Mouse (Mus musculus) megakaryocyte-erythroid progenitor cell, adult 5-6 weeks (primary cell): ENCODE data around the gene Brwd1. TPM values are rescaled to one million over a fixed set of nuclear protein-coding genes. Genes with fewer than 3 reads are reported as not detected.
"Not testable (repeated sequence)": the region's sequence is repeated elsewhere in the genome, so short reads cannot be mapped to it uniquely, and the experiment has no call there.

Experiments
- ATAC-seq: replicated peaks from 2 replicates; pipeline ENCODE4 v1.8.0; 2016; ENCODE audit warnings: mild to moderate bottlenecking, inconsistent platforms; ENCODE audit not compliant: severe bottlenecking, poor library complexity, low FRiP score, low TSS enrichment
- total RNA-seq, 2 experiments: library from RNA; stranded (forward) in 1 of 2; stranded (reverse) in 1 of 2; fragments of 200-1000, 215-1000 nt in 1 of 2; fragments of >200 nt in 1 of 2; fragmentation: Nextera tagmentation in 1 of 2; gene quantifications; 2 replicates each; pipeline ENCODE4 v1.2.3; 2014 to 2017

Gene Brwd1
- total RNA-seq, 2 experiments from 2014 or later, result 66.3 to 66.8 TPM

DNA sequence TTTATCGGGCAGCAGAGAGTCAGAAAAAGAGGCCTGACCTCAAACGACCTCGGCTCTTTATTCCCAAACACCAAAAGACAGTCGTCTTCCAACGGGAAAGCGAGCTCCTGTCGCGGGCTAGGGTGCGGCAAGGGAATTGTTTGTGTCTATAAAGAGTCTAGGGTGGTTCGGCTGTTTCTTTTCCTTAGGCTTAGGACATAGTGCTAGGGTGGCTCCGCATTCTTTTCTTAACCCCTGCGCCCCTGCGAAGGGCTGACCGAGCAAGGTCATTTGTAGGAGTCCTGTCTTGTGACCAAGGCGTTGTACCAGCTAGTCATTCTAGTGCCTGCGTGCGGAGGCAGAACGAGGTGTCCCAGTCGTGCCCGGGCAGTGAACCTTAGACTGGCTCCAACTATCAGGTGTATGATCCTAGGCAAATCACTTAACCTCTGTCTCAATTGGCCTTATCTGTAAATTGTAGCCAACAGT is 887 bp upstream of the Brwd1 start:
- 0 out of 2 replicates have a peak, but pooled peaks have one; percentile 1 for ATAC-seq

DNA sequence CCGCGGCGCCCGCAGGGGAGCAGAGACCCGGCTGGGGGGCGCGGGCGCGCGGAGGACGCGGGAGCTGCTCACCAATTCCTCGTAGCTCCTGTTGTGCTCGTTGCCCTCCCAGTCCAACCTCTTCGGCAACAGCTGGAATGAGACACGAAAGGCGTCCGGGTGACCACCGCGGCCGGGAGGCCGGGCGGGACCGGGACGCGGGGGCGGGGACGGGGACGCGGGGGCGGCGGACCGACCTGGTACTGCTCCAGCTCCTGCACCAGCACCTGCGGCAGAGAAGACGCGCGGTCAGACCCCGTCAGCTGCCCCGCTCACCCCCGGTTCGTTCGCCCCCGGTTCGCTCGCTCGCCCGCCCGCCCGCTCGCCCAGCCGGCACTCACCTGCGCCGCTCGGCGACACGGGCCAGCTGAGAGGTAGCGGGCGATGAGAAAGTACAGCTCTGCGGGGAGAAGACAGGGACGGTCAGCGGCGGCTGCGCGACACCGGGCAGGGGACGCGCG is 534 bp downstream of the Brwd1 start:
- no peak for ATAC-seq

DNA sequence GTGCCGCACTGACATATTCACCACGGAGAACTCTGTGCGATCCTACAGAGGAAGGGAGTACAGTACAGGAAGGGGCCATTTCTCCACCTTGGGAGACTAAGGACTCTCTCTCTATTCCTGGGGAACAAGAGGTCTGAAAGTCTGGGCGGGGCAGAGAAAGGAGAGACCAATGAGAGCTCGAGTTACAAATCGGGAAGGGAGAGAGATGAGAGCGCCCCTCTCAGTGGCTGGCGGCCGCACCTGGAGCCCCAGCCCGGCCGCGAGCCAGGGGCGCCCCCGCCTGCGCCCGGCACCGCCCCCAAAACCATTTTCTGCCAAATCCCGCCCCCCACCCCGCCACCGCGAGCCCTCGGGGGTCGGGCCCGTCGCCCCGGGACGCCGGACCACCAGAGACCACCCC is 995 bp downstream of the Brwd1 start:
- ATAC-seq, result peak; percentile 86

DNA sequence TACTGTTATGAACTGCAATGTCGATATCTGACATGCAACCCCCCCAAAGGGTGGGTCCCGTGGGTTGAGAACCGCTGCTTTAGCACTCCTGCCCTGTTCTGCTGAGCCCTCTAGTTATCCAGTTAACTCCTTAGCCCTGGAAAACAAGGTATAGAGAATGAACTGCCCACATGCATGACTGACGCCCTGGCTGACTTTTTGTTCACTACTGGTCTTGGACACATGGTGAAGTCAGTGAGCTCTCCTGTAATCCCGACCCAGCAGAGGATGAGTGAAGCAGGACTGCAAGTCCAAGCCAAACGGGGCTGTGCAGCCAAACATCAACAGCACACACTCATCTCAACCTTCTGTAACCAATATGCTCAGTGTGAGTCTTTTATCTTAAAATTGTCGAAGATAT is 1.8 kb downstream of the Brwd1 start:
- ATAC-seq, result no peak

DNA sequence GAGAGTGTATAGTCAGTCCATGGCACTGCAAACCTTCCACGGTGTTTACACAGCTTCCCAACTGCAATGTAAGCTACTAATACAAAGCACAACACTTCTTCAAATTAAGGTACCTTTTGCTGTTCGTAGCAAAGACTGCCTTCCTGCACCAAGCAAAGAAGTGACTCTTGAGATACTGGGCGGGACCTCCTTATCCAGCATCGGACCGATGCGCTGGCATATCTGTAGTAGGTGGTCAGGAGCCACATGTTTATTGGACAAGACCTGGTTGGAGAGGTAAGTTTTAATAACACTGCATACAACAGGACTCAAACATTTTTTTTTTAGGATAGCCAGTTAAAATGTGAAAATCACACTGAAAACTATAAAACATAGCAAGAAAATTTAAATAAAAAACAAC is 14.0 kb downstream of the Brwd1 start:
- ATAC-seq, result no peak

DNA sequence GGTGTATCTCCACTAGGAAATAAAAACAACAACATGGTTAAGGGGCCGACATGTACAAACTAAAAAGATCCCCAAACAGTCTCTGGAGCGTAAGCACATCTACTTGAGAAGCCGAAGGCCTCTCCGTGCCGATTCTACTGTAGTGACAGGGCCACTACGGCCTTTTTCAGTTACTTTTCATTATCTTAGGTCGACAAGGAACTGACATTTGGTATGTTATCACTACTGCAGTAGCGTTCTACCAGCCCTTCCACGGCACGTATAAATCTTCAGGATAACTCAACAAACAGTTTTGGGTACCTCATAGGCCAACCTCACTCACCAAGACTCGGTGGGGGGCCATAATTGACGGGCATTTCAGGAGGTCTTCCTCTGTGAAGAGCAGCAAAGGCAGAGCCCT is 16.2 kb downstream of the Brwd1 start:
- ATAC-seq, result peak; percentile 60

DNA sequence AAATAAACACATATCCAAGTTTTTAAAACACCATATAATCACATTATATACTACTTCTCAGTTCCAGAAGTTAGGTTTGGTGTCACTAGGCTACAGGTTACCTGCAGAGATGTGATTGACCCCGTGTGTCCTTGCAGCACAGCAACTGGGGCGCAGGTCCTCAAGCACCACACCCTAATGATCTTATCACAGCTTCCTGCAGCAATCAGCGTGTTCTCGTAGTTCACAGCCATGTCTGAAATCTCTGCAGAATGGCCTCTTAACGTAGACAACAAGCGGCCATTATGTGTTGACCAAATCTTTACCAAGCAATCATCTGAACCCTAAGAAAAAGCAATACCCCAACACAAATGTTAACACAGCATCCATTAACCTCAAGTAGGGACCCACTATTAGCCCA is 17.7 kb downstream of the Brwd1 start:
- no peak for ATAC-seq

DNA sequence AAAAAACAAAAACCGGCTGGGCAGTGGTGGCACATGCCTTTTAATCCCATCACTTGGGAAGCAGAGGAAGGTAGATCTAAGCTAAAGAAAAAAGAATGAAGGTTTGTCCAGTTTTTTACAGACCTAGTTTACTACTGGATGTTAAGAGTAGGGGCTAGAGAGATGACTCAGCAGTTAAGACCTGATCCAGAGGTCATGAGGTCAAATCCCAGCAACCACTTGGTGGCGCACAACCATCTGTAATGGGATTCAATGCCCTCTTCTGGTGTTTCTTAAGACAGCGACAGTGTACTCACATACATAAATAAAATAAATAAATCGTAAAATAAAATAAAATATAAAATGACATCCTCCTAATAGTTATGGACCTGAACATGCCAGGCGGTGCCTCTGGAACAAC is 38.2 kb downstream of the Brwd1 start:
- ATAC-seq, result no peak

DNA sequence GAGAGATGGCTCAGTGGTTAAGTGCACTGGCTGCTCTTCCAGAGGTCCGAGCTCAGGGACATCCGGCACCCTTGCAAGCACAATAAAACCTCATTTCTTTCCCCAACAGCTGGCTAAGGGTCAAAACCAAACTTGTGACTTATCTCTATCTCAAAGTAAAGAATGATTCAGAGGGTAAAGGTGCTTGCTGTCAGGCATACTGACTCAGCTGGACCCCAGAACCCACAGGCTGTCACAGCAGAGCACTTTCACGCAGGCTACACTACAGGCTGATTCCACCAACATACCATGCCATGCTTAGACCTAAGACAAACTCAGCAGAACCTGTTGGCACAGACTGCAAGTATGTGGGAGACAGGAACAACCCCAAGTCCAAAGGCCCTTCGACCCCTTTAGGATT is 41.6 kb downstream of the Brwd1 start:
- ATAC-seq, result no peak

DNA sequence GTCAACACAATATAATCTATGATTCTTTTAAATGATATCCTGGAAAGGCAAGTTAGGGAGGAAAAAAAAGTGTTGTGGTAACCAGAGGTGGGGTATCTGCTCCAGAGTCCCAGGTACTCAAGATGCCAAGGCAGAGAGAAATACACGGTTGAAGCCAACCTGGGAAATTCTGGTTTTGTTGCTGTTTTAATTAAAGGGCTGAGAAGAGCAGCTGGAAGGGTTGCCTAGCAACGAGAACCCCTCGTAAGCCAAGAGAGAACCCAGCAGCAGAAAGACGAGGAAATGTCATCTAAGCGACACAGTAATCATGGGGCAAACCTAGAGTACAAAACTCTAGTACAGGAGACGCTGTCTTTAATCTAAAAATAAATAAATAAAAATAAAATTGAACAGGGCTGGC is 42.8 kb downstream of the Brwd1 start:
- ATAC-seq, result no peak

DNA sequence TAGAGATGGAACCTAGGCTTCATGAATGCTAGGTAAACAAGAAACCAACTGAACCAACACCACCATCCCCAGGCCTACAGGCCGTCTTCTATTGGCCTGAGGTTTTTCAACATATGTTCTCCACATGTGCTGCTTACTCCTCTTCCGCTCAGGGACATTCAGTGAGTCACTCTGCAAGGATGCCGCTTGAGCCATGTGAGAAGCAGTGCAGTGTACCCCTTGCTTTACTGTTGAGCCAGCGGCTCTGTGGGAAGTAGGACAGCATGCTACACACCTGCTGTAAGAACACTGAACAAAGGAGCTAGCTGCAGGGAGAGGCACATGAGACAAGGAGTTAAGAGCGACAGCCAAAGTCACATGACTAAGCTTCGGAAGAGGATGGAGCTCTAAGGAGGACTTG is 47.9 kb downstream of the Brwd1 start:
- no peak for ATAC-seq

DNA sequence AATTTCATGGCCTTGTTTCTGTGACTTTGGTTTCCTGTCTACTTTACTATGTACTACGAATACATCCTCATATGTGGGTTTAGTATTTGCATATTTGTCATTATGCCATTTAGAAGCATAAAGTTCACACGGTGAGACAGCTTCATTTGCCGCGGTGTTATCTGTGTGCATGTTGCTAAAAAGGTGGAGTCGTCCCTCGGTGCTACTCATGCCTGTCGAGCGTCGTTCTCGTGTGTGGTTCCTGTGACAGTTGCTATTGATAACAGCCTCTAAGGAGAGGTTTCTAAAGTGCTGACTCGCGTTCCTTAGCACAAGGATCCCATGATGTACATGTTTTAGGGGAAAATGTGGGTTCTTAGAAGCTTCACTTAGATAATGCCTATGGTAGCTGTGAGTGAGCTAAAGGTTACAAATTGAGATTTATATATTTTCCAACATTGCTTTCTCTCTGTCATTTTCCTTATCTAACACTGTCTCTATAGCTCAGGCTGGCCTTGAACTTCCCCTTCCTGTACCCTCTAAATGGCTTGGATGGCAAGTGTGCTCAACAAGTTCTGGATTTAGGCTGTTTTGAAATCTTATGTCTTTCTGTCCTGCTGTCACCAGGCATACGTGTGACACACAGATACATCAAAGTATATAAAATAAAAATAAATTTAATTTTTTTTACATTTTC is 49.8 kb downstream of the Brwd1 start:
- ATAC-seq, result peak; percentile 93

DNA sequence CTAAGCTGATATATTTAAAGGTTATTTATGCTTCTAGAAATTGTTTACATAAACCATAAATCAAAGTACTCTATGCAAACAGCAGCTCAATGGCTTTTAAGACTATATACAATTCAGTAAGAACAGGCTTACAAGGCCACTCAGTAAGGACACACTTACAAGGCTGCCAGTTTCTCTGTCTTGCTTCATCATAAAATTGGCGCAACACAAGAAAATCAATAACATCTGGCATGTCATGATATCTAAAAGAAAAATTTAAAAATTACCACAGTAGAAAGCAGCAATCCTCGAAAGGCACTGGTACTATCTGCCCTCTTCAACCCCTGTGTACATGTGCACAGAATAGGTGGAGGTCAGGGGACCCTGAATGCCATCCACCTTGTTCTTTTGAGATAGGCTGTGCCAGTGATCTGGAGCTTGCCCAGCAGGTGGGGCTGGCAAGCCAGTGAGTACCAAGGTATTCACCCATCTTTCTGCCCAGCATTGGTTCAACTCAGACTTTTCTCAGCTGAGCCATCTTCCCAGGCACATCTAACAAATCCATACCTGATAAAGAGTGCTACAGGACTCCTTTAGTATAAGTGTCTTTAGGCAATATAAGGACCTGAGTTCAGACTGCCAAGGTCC is 51.7 kb downstream of the Brwd1 start:
- peak; percentile 56 for ATAC-seq

DNA sequence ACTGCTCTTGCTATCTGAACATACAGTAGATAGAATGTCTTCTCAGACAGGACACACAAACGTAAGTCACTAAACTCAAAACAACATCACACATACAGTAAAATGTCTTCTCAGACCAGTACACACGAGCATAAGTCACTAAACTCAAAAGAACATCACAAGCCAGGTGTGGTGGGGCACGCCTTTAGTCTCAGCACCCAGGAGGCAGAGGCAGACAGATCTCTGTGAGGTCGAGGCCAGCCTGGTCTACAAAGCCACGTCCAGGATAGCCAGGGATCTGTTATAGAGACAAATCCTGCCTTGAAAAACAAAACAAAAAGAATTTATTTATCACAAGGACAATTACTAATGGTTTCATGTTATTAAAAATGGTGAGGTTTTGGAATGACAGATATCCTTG is 56.1 kb downstream of the Brwd1 start:
- ATAC-seq, result no peak

DNA sequence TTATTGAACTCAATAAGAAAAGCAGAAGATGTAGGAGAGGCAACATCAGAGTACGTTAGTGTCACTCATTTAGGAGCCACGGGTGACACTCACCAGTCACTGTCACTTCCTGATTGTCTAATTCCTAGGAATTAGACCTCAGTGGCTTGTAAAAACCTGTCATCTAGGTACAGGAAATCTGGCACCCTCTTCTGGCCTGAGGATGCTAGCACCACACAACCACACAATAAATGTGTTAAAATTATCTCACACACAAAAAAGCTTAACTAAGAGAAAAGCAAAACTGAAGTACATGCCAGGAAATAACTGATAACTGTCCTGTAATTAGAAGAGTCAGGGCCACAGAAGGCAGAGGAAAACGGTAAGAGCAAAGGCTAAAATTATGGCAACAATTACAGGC is 57.1 kb downstream of the Brwd1 start:
- no peak for ATAC-seq

DNA sequence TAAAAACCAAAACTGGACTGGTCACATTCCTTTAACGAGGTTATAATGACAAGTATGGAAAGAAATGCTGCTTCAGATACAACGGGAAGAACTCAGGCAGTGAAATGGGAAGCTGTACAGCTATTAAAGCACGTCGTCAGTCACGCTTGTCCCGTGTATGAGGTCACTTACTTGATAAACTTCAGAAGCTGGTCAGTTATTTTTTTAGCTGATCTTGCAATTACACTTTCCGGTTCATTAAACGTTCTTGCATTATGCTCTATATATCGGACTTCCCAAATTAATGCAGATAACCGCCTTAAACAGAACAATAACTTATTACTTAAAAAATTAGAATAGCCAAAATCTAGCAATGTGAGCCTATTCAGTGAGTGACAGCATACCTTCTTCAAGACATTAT is 61.3 kb downstream of the Brwd1 start:
- ATAC-seq, result no peak

DNA sequence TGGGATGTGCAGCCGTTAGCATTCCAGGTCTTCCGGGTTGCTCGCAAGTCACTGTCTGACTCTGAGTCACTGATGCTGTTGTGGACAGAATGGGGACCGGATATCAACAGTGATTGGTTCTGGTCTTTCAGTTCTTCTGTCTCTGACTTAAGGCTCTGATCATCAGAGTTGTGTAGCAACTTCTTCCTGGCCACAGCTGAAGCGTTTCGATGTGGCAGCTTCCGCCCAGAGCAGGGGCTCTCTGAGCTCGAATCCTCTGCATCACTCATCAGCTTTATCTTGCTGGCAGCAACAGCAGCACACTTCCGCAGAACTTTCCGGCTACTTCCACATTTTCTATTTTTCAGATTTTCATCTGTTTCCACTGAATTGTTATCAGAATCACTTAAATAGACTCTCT is 73.2 kb downstream of the Brwd1 start:
- not testable (repeated sequence) for ATAC-seq

DNA sequence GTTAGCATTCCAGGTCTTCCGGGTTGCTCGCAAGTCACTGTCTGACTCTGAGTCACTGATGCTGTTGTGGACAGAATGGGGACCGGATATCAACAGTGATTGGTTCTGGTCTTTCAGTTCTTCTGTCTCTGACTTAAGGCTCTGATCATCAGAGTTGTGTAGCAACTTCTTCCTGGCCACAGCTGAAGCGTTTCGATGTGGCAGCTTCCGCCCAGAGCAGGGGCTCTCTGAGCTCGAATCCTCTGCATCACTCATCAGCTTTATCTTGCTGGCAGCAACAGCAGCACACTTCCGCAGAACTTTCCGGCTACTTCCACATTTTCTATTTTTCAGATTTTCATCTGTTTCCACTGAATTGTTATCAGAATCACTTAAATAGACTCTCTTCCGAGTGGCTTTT is 78.0 kb downstream of the Brwd1 start:
- not testable (repeated sequence) for ATAC-seq

DNA sequence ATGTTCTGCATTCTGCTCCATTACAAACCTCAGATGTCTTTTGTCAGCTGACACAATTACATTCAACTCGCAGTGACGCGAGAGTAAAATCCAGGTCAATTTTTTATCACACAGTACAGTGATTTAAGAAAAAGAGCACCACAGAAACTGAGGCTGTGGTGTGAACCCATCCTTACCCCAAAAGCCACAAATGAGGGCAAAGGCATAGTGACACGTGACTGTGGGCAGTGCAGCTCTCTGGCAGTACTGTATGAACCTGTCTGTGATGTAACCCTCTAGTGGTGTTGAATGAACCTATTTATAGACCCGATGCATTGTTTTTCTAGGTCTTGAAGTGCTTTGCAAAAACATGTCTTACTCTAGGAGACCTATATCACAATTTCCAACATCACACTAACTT is 83.0 kb downstream of the Brwd1 start:
- no peak for ATAC-seq

DNA sequence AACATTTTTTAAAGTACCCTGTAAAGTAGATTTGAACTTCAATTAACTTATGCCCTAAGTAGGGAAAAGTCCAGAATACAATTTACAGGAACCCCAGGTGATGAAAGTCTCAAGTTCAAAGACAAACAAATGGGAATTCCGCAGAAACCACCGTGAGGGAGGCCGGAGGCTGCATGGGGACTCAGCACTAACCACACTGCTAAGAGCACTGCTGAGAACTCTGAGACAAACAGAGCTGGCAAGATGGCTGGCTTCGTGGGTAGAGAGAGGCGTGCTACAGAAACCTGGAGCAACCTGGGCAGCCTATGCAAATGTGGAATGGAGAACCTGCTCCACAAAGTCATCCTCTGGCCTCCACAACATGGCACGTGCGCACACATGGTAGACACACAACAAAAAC is 86.2 kb downstream of the Brwd1 start:
- ATAC-seq, result no peak

DNA sequence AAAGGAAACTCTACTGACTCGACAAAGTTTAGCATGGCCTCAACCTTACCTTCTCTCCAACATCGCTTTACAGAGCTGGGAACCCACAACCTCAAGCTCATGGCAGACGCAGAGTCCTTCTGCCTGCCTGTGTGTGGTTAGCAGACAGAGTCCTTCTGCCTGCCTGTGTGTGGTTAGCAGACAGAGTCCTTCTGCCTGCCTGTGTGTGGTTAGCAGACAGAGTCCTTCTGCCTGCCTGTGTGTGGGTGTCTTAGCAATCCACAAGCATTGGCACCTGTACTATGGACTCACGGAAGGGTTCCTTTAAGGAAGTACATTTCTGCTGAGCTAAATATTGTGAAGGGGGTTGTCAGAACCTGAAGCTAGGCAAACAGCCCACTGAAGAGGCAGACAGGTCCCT is 87.8 kb downstream of the Brwd1 start:
- not testable (repeated sequence) for ATAC-seq
